8 mouse cellular contexts compared by ENCODE assay signal in genomic region chr2:157366762-157367161, GRCm38 (mm10). TPM values are rescaled to one million over a fixed set of nuclear protein-coding genes. Genes with fewer than 3 reads are reported as not detected.
DNase-seq lines count a peak whose midpoint lies in the region; ATAC-seq and TF ChIP-seq lines count a peak whose summit lies in the region.

No protein-coding gene starts in this region.

- peak overlapping the region; percentile 88 for H3K4me2 ChIP-seq in hindbrain, embryonic 13.5 days
- H3K4me2 ChIP-seq in midbrain, embryonic 11.5 days: peak overlapping the region; percentile 75; the same call in 1 of the 2 replicates

- no peak for DNase-seq in gastrocnemius, adult 2 months
- DNase-seq in gastrocnemius, postnatal 25 days: no peak
- no peak for DNase-seq in midbrain, embryonic 11.5 days (ENCODE audit: low spot score, missing footprints)
- no peak for DNase-seq in frontal cortex, adult 2 months (ENCODE audit: extremely low spot score in 1 of 2, low spot score in 1 of 2)
- no peak for DNase-seq in layer of hippocampus, adult 18-20 months (ENCODE audit: low spot score in 2 of 2)
- no peak for DNase-seq in urinary bladder, postnatal 36 days (ENCODE audit: low spot score in 2 of 2)

- no peaks in the 10 kb centered on the region for H3K9me3 ChIP-seq in hindbrain, embryonic 13.5 days
- H3K9me3 ChIP-seq in midbrain, embryonic 11.5 days (ENCODE audit: control insufficient read depth, low read length): no peaks in the 10 kb centered on the region

- TF ChIP-seq CTCF in gastrocnemius, adult 2 months (IDR thresholded peaks at IDR 0.05): no peak

- peak overlapping the region; percentile 86 for H3K4me3 ChIP-seq in gastrocnemius, adult 2 months
- H3K4me3 ChIP-seq in brown adipose tissue, adult 24 weeks (ENCODE audit: insufficient read depth, low read depth, low read length): peak overlapping the region; percentile 98; the same call in 1 of the 2 replicates
- peak overlapping the region; percentile 90 for H3K4me3 ChIP-seq in hindbrain, embryonic 13.5 days
- no peak overlapping the region for H3K4me3 ChIP-seq in midbrain, embryonic 11.5 days (ENCODE audit: low read depth, low read length)

- H3K27ac ChIP-seq in gastrocnemius, adult 2 months: peak overlapping the region; percentile 97
- H3K27ac ChIP-seq in brown adipose tissue, adult 24 weeks (replicated peaks; ENCODE audit: low read depth, low read length): no peak overlapping the region
- H3K27ac ChIP-seq in hindbrain, embryonic 13.5 days: peak overlapping the region; percentile 92
- H3K27ac ChIP-seq in midbrain, embryonic 11.5 days (ENCODE audit: low read depth, low read length): no peak overlapping the region

- H3K4me1 ChIP-seq in brown adipose tissue, adult 24 weeks (ENCODE audit: control insufficient read depth, insufficient read depth, insufficient read length, low read length): peaks cover 3% of the 10 kb centered on the region
- H3K4me1 ChIP-seq in hindbrain, embryonic 13.5 days (replicated peaks): peaks cover 30% of the 10 kb centered on the region
- H3K4me1 ChIP-seq in midbrain, embryonic 11.5 days (ENCODE audit: control insufficient read depth, insufficient read depth, low read length): peaks cover 8% of the 10 kb centered on the region

- no peaks in the 10 kb centered on the region for H3K27me3 ChIP-seq in hindbrain, embryonic 13.5 days
- H3K27me3 ChIP-seq in midbrain, embryonic 11.5 days (ENCODE audit: control insufficient read depth, insufficient read depth, low read length): no peaks in the 10 kb centered on the region

- H3K36me3 ChIP-seq in hindbrain, embryonic 13.5 days: no peaks in the 10 kb centered on the region
- H3K36me3 ChIP-seq in midbrain, embryonic 11.5 days (ENCODE audit: control insufficient read depth, insufficient read depth, low read length): no peaks in the 10 kb centered on the region

- WGBS in hindbrain, embryonic 13.5 days: 90% methylated on average over 9 of the region's 9 CpGs
- WGBS in midbrain, embryonic 11.5 days: 85% methylated on average over 9 of the region's 9 CpGs

- intact Hi-C loops in gastrocnemius, adult 2 months (cut with DNase I): loop anchor here (2.0 kb wide), 1 partner anchor 92 kb away; no protein-coding TSS in a partner anchor

- H3K9ac ChIP-seq in hindbrain, embryonic 13.5 days: peak overlapping the region; percentile 99
- H3K9ac ChIP-seq in midbrain, embryonic 11.5 days (ENCODE audit: low read length): no peak overlapping the region

- ATAC-seq in hindbrain, embryonic 13.5 days (ENCODE audit: low FRiP score): 0 out of 2 replicates have a peak, but pooled peaks have one; percentile 26
- 0 out of 2 replicates have a peak, but pooled peaks have one; percentile 31 for ATAC-seq in midbrain, embryonic 11.5 days (ENCODE audit: low FRiP score)

RNA-seq across cellular contexts. Expression of gene Manbal, which starts 0.6 kb away (rescaled TPM):
- 10 to 100 TPM; 13.5 TPM for total RNA-seq in gastrocnemius, adult 2 months (2021)
- 10 to 100 TPM; 12.5 to 15.7 TPM for total RNA-seq in gastrocnemius, postnatal 25 days (2021)
- 26.0 and 26.5 TPM in 2 replicates for polyA plus RNA-seq in brown adipose tissue, adult 24 weeks (2012; ENCODE audit: insufficient read depth, insufficient read length, missing spikeins)
- polyA plus RNA-seq in hindbrain, embryonic 13.5 days (2015; fragmentation: Nextera tagmentation; extraction: Ambion mirVana): 91.7 and 95.8 TPM in 2 replicates
- 34.7 and 35.9 TPM in 2 replicates for polyA plus RNA-seq in midbrain, embryonic 11.5 days (2014; fragmentation: Nextera tagmentation; extraction: Ambion mirVana)
- 98.3 and 103 TPM in 2 replicates for polyA plus RNA-seq in frontal cortex, adult 2 months (2012; rRNA removed)
- total RNA-seq in layer of hippocampus, adult 18-20 months (2021): 10 to 100 TPM; 55.5 to 57.0 TPM

RNA-seq across cellular contexts. Expression of gene Ghrh, which starts 19.5 kb away (rescaled TPM):
- total RNA-seq in gastrocnemius, adult 2 months (2021): not detected
- not detected for total RNA-seq in gastrocnemius, postnatal 25 days (2021)
- not detected in 2 replicates for polyA plus RNA-seq in brown adipose tissue, adult 24 weeks (2012; ENCODE audit: insufficient read depth, insufficient read length, missing spikeins)
- 0.48 and 1.1 TPM in 2 replicates for polyA plus RNA-seq in hindbrain, embryonic 13.5 days (2015; fragmentation: Nextera tagmentation; extraction: Ambion mirVana)
- 0.48 and 1.6 TPM in 2 replicates for polyA plus RNA-seq in midbrain, embryonic 11.5 days (2014; fragmentation: Nextera tagmentation; extraction: Ambion mirVana)
- polyA plus RNA-seq in frontal cortex, adult 2 months (2012; rRNA removed): 1.4 and 3.6 TPM in 2 replicates
- total RNA-seq in layer of hippocampus, adult 18-20 months (2021): not detected

RNA-seq across cellular contexts. Expression of gene Src, which starts 51.5 kb away (rescaled TPM):
- 1 to 10 TPM; 2.2 to 2.8 TPM for total RNA-seq in gastrocnemius, adult 2 months (2021)
- total RNA-seq in gastrocnemius, postnatal 25 days (2021): 1 to 10 TPM; 3.1 to 3.6 TPM
- polyA plus RNA-seq in brown adipose tissue, adult 24 weeks (2012; ENCODE audit: insufficient read depth, insufficient read length, missing spikeins): 1.4 and 1.6 TPM in 2 replicates
- 31.3 and 31.8 TPM in 2 replicates for polyA plus RNA-seq in hindbrain, embryonic 13.5 days (2015; fragmentation: Nextera tagmentation; extraction: Ambion mirVana)
- polyA plus RNA-seq in midbrain, embryonic 11.5 days (2014; fragmentation: Nextera tagmentation; extraction: Ambion mirVana): 11.2 and 14.0 TPM in 2 replicates
- polyA plus RNA-seq in frontal cortex, adult 2 months (2012; rRNA removed): 82.0 and 91.2 TPM in 2 replicates
- total RNA-seq in layer of hippocampus, adult 18-20 months (2021): 100 to 1,000 TPM; 156 to 157 TPM

Comparison
In these comparisons a context has a peak if more than half of its experiments do, and no peak if none do; other contexts are left out.
1. H3K27ac ChIP-seq: peak in gastrocnemius, adult 2 months (single experiment) and hindbrain, embryonic 13.5 days (single experiment); none in brown adipose tissue, adult 24 weeks (single experiment) and midbrain, embryonic 11.5 days (single experiment).